Mouse (Mus musculus) neural tube, embryonic 11.5 days (tissue): ENCODE measurements around the gene Tex19.1. TPM values are rescaled to one million over a fixed set of nuclear protein-coding genes. Genes with fewer than 3 reads are reported as not detected.

Experiments
- ATAC-seq: fragments of 200-750 bp; cut with Nextera tagmentation; 2 replicates; pipeline ENCODE4 v1.8.0; 2017; ENCODE audit warnings: moderate number of reproducible peaks, mild to moderate bottlenecking, moderate TSS enrichment, moderate library complexity; ENCODE audit not compliant: insufficient read depth, low FRiP score, low TSS enrichment
- DNase-seq: peaks from one replicate; pipeline ENCODE4 v3.0.0-alpha.2; 2015; ENCODE audit warnings: low spot score
- H3K27ac ChIP-seq: fragments of 300-500 bp; sonication (generic); 2 replicates; pipeline ENCODE4 v1.5.1; 2014; ENCODE audit warnings: low read depth, mild to moderate bottlenecking, low read length
- H3K27me3 ChIP-seq: fragments of 300-500 bp; sonication (generic); 2 replicates; pipeline ENCODE4 v1.6.1; 2014; ENCODE audit warnings: mild to moderate bottlenecking, low read length, mixed read lengths; ENCODE audit not compliant: control insufficient read depth, insufficient read depth
- H3K36me3 ChIP-seq: fragments of 300-500 bp; sonication (generic); 2 replicates; pipeline ENCODE4 v1.6.1; 2014; ENCODE audit warnings: mild to moderate bottlenecking, low read length, moderate library complexity, mixed read lengths; ENCODE audit not compliant: control insufficient read depth, insufficient read depth
- H3K4me1 ChIP-seq: fragments of 300-500 bp; sonication (generic); 2 replicates; pipeline ENCODE4 v1.6.1; 2014; ENCODE audit warnings: low read length, mixed read lengths; ENCODE audit not compliant: control insufficient read depth, insufficient read depth
- H3K4me2 ChIP-seq: fragments of 300-500 bp; sonication (generic); 2 replicates; pipeline ENCODE4 v1.6.1; 2014; ENCODE audit warnings: low read depth, mild to moderate bottlenecking, moderate library complexity
- H3K4me3 ChIP-seq: fragments of 300-500 bp; sonication (generic); 2 replicates; pipeline ENCODE4 v1.5.1; 2014; ENCODE audit warnings: low read depth, low read length
- H3K9ac ChIP-seq: fragments of 300-500 bp; sonication (generic); 2 replicates; pipeline ENCODE4 v1.6.1; 2014; ENCODE audit warnings: mild to moderate bottlenecking, low read length
- H3K9me3 ChIP-seq: fragments of 300-500 bp; sonication (generic); 2 replicates; pipeline ENCODE4 v1.6.1; 2016; ENCODE audit warnings: low read length; ENCODE audit not compliant: control insufficient read depth
- WGBS: fragments of 180-500 bp; shearing (Covaris S2); extraction: QIAGEN DNeasy Blood & Tissue Kit; methylation state at CpG from one replicate; pipeline ENCODE4 v1.1.7; 2014; 5-methylcytosine and 5-hydroxymethylcytosine counted together
- polyA plus RNA-seq: library from polyadenylated mRNA; unstranded; fragments of >200 nt; fragmentation: Nextera tagmentation; extraction: Ambion mirVana; gene quantifications from 2 replicates; pipeline ENCODE4 v1.2.1, GENCODE M21; 2014

Gene Tex19.1
- polyA plus RNA-seq, 1 experiment from 2014 or later: not detected

- DNase-seq: no peak
- Histone ChIP-seq H3K27ac (no peak overlapping the region), H3K27me3 (no peaks in the 10 kb centered on the region), H3K9ac (no peak overlapping the region), H3K4me1 (no peaks in the 10 kb centered on the region), H3K9me3 (no peaks in the 10 kb centered on the region), H3K4me3 (no peak overlapping the region), H3K4me2 (no peak overlapping the region), H3K36me3 (no peaks in the 10 kb centered on the region)
- no peak for ATAC-seq
- 80% methylated on average over 3 of the region's 3 CpGs for WGBS
These were observed 47.5 kb downstream of the Tex19.1 start for GRCm38 (mm10) chr11:121193415-121193814.

Other genes starting within 250 kb of the Tex19.1 start
- 4.6 and 5.8 TPM in 2 replicates for gene Ccdc57, start 213.3 kb upstream of the Tex19.1 start, polyA plus RNA-seq
- gene Slc16a3, start 197.7 kb upstream of the Tex19.1 start, polyA plus RNA-seq: 37.1 and 39.4 TPM in 2 replicates
- gene Csnk1d, start 154.8 kb upstream of the Tex19.1 start, polyA plus RNA-seq: 81.6 and 84.6 TPM in 2 replicates
- gene Cd7, start 106.7 kb upstream of the Tex19.1 start, polyA plus RNA-seq: not detected in 2 replicates
- gene Sectm1b, start 82.6 kb upstream of the Tex19.1 start, polyA plus RNA-seq: not detected in 2 replicates
- not detected in 2 replicates for gene Sectm1a, start 64.9 kb upstream of the Tex19.1 start, polyA plus RNA-seq
- gene Tex19.2, start 27.5 kb upstream of the Tex19.1 start, polyA plus RNA-seq: not detected in 2 replicates
- gene Uts2r, start 14.1 kb downstream of the Tex19.1 start, polyA plus RNA-seq: 0.19 TPM in 1 of 2 replicates, not detected in the other
- 7.0 and 7.6 TPM in 2 replicates for gene Hexdc, start 58.3 kb downstream of the Tex19.1 start, polyA plus RNA-seq
- 17.8 and 19.8 TPM in 2 replicates for gene Ogfod3, start 58.6 kb downstream of the Tex19.1 start, polyA plus RNA-seq
- 42.3 and 45.7 TPM in 2 replicates for gene Cybc1, start 83.2 kb downstream of the Tex19.1 start, polyA plus RNA-seq
- 77.8 and 87.0 TPM in 2 replicates for gene Narf, start 91.1 kb downstream of the Tex19.1 start, polyA plus RNA-seq
- gene Foxk2, start 113.8 kb downstream of the Tex19.1 start, polyA plus RNA-seq: 18.7 and 20.6 TPM in 2 replicates
- 111 and 116 TPM in 2 replicates for gene Wdr45b, start 208.3 kb downstream of the Tex19.1 start, polyA plus RNA-seq
- 4.2 and 4.7 TPM in 2 replicates for gene Rab40b, start 242.1 kb downstream of the Tex19.1 start, polyA plus RNA-seq